Mouse (Mus musculus): ENCODE results near the gene Slc9a9.

Slc9a9 gene

GRCm38 (mm10) chr9:95088221-95088620, 418.5 kb downstream of the Slc9a9 start:
- no peak for DNase-seq

GRCm38 (mm10) chr9:95089050-95089449, 419.3 kb downstream of the Slc9a9 start:
- no peak for DNase-seq

GRCm38 (mm10) chr9:95096486-95096885, 426.8 kb downstream of the Slc9a9 start:
- DNase-seq = no peak

- no peak for DNase-seq
These were observed 436.1 kb downstream of the Slc9a9 start for GRCm38 (mm10) chr9:95105768-95106167.

GRCm38 (mm10) chr9:95109799-95110198, 440.1 kb downstream of the Slc9a9 start:
- DNase-seq = no peak

- DNase-seq = no peak
These were observed 441.1 kb downstream of the Slc9a9 start for GRCm38 (mm10) chr9:95110768-95111167.

- DNase-seq = no peak
These were observed 442.0 kb downstream of the Slc9a9 start for GRCm38 (mm10) chr9:95111732-95112131.

GRCm38 (mm10) chr9:95113157-95114135, 443.7 kb downstream of the Slc9a9 start:
- DNase-seq = no peak

- DNase-seq = no peak
These were observed 450.4 kb downstream of the Slc9a9 start for GRCm38 (mm10) chr9:95120062-95120461.

GRCm38 (mm10) chr9:95121151-95121835, 451.6 kb downstream of the Slc9a9 start:
- no peak for DNase-seq

- no peak for DNase-seq
These were observed 456.0 kb downstream of the Slc9a9 start for GRCm38 (mm10) chr9:95125683-95126082.

- DNase-seq = no peak
These were observed 458.1 kb downstream of the Slc9a9 start for GRCm38 (mm10) chr9:95127774-95128173.

GRCm38 (mm10) chr9:95149206-95149729, 479.6 kb downstream of the Slc9a9 start:
- DNase-seq = no peak

- DNase-seq = no peak
These were observed 480.4 kb downstream of the Slc9a9 start for GRCm38 (mm10) chr9:95150096-95150495.

- no peak for DNase-seq
These were observed 480.9 kb downstream of the Slc9a9 start for GRCm38 (mm10) chr9:95150597-95150996.

GRCm38 (mm10) chr9:95150998-95151397, 481.3 kb downstream of the Slc9a9 start:
- DNase-seq = no peak

GRCm38 (mm10) chr9:95151746-95152145, 482.0 kb downstream of the Slc9a9 start:
- no peak for DNase-seq

- no peak for DNase-seq
These were observed 484.3 kb downstream of the Slc9a9 start for GRCm38 (mm10) chr9:95153966-95154365.

GRCm38 (mm10) chr9:95157948-95158347, 488.2 kb downstream of the Slc9a9 start:
- no peak for DNase-seq

GRCm38 (mm10) chr9:95158916-95159315, 489.2 kb downstream of the Slc9a9 start:
- DNase-seq = no peak

GRCm38 (mm10) chr9:95160575-95161300, 491.0 kb downstream of the Slc9a9 start:
- no peak for DNase-seq

GRCm38 (mm10) chr9:95161699-95162098, 492.0 kb downstream of the Slc9a9 start:
- DNase-seq = no peak

- no peak for DNase-seq
These were observed 496.5 kb downstream of the Slc9a9 start for GRCm38 (mm10) chr9:95166224-95166623.
